Mouse (Mus musculus) adrenal gland, adult 18-20 months (tissue): ENCODE results near the gene AI413582. TPM values are rescaled to one million over a fixed set of nuclear protein-coding genes. Genes with fewer than 3 reads are reported as not detected.

ENCODE experiments used
- DNase-seq, 2 experiments: peaks; one replicate each; pipeline ENCODE4 v3.0.0; 2021 to 2022; ENCODE audit warnings: low spot score in 2 of 2
- total RNA-seq, 2 experiments: library from RNA; stranded (reverse); gene quantifications; 1 replicate in 1 of 2; 2 replicates in 1 of 2; pipeline ENCODE4 v1.2.3; 2021

Gene AI413582
- total RNA-seq, 2 experiments from 2014 or later: 20.1 to 21.7 TPM

- DNase-seq: no peak
Observed at GRCm38 (mm10) chr17:27580392-27581068, 15.0 kb upstream of the AI413582 start.

DNA sequence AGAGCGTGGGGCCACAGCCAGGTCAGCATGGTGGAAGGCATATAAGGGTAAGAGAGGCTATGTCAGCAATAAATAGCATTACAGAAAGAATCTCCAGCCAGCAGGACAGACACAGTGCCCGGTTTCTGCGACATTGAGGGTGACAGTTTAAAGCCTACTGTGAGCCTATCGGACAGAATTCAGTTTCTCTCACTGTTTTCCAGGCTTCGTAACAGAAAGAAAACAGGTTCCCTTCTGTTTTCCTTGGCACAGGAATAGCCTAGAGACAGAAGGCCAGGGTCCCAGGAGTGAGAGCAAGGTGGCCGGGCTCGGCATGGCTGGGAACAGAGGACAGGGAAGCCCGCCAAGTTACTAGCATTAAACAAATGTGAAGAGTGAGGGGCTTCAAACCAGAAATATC, 14.3 kb upstream of the AI413582 start:
- DNase-seq: no peak

GRCm38 (mm10) chr17:27578487-27578886, 12.9 kb upstream of the AI413582 start:
- DNase-seq: no peak

- DNase-seq: no peak
Observed at GRCm38 (mm10) chr17:27577468-27577867, 11.9 kb upstream of the AI413582 start.

DNA sequence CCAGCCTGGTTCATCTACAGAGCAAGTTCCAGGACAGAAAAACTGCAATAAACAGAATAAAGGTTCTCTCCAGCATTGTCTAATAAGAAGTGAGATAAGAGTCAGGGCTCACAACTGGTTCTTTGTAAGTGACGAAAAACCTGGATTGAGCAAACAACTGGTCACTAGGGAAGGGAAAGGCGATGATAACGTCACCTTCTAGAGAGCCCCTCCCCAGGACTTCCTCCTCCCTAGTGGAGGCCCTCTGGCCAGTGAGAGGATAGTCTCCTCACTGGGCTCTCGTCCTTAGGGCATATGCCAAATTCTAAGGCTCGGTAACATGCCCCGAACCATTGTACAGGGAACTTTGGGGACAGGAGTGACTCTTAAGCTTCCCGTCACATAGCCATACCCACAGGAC, 10.5 kb upstream of the AI413582 start:
- no peak for DNase-seq

- DNase-seq: no peak
Observed at GRCm38 (mm10) chr17:27575116-27575776, 9.7 kb upstream of the AI413582 start.

GRCm38 (mm10) chr17:27574470-27575115, 9.0 kb upstream of the AI413582 start:
- no peak for DNase-seq

GRCm38 (mm10) chr17:27573772-27574320, 8.3 kb upstream of the AI413582 start:
- DNase-seq: no peak

- DNase-seq: no peak
Observed at GRCm38 (mm10) chr17:27571315-27571714, 5.8 kb upstream of the AI413582 start.

GRCm38 (mm10) chr17:27568228-27568627, 2.7 kb upstream of the AI413582 start:
- DNase-seq: no peak

DNA sequence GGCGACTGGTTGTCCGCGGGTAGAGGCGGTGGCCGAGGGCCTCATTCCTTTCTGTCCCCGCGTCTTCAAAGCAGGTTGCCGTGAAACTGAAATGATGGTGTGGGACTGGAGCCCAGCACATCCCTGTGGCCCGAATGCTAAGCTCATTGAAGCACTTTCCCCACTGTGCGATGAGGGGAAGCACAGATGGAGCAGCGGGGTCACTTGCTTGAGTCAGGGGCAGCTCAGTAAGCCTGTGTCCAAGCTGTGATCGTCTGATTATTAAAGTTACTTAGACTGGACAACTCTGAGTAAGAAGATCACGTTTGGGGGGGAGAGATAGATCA, 349 bp upstream of the AI413582 start:
- DNase-seq: no peak

- no peak for DNase-seq
Observed at GRCm38 (mm10) chr17:27564391-27565162, 979 bp downstream of the AI413582 start.

DNA sequence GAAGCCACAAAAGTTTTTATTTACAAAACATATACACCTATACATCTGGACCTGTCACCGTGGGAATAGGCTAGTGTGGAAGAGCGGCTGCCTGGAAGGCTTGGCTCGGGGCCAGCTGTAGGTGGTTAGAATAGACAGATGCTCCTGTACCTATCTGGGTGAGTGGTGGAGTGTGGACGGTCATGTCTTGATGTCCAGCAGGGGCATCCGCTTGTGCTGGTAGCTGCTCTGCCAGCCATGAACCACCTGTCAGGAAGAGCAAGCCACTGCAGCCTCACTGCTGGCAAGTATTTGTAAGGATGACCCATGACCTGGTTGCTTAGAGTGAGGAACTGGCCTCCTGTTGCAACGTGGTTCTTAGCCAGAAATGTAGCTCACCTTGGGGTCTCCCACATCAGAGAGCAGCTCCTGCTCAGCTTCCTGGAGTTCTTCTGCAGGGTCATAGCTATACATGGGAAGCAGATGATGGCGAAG, 1.7 kb downstream of the AI413582 start:
- no peak for DNase-seq

DNA sequence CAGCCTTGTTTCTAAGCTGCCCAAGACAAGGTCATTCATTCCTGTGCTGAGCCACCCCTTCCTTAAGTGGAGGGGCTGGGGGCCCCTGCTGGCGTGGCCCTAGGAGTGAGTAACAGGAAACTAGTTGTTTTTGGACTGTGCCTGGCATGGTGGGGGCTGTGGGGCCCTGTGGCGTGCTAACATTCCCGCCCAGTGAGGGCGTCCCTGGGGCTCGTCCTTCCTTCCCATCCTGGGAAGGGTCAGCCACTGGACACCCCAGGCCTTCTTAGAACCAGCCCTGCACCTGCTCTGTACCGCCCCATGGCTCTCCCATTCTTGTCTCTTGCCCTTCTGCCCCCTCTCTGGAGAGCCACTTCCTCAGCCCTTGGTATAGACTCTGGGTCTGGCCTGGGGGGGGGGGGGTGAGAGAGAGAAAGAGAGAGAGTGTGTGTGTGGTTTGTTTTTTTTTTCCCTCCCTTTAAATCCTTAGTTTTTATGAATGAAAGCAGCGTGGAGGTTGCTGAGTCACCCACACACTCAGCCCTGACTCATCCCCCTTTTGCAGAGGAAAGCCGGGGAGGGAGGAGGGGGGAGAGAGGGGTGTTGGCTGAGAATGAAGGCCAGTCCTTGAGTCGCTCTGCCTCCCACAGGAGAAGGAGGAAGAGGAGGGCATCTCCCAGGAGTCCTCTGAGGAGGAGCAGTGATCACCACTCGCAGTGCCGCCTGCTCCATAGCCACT, 3.6 kb downstream of the AI413582 start:
- peak in 1 of 2 experiments; percentile 62 for DNase-seq

GRCm38 (mm10) chr17:27560926-27561480, 4.6 kb downstream of the AI413582 start:
- DNase-seq: no peak

GRCm38 (mm10) chr17:27559596-27559995, 6.0 kb downstream of the AI413582 start:
- DNase-seq: no peak

- no peak for DNase-seq
Observed at GRCm38 (mm10) chr17:27558845-27559244, 6.7 kb downstream of the AI413582 start.

GRCm38 (mm10) chr17:27557927-27558661, 7.5 kb downstream of the AI413582 start:
- DNase-seq: no peak

DNA sequence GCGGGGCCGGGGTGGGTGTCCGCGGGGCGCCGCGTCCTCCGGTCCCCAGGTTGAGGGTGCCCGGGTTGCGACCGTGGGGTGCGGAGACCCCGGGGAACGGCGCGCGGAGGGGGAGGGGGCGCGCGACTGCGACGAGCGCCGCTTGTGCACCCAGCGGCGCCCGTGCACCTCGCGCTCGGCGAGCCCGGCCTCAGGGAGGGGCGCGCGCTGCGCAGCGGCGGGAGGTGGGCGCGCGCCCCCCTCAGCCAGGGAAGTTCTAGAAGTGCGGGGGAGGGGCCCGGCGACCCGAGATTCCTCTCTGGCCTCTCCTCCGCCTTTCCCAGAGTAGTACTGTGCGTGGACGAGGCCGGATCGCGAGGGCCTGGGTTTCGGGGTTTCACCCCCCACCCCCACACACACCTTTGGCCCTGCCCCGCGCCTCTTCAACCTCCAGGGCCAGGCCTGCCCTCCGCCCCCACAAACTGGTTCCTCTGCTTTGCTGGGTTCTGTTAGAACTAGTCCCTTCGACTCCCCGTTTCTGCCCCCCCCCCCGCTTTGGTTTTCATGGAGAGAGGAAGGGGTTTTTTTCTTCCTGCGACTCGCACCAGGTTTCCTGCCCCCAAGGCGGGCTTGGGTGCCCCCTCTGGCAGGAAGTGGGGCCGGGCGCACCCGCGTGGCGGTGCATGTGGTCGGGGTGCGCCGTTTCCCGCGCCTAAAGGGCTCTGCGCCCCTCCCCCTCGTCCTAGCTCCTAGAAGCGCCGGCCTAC, 8.2 kb downstream of the AI413582 start:
- peak in 1 of 2 experiments; percentile 52 for DNase-seq
